Mouse (Mus musculus) stomach, postnatal 0 days (tissue): Measurements from ENCODE around the gene Psmb9.

Experiments used
- CTCF ChIP-seq: IDR thresholded peaks from 2 replicates; pipeline ENCODE4 v1.5.1; 2016; ENCODE audit warnings: antibody characterized with exemption, low read depth, mild to moderate bottlenecking, moderate library complexity
- EP300 ChIP-seq: optimal IDR thresholded peaks from 2 replicates; pipeline ENCODE3; 2016; ENCODE audit warnings: antibody characterized with exemption

- TF ChIP-seq EP300 (no peak), CTCF (no peak)
These were observed 15.3 kb upstream of the Psmb9 start for GRCm38 (mm10) chr17:34202760-34203442.
